Mouse (Mus musculus): Measurements from ENCODE around the gene Rabepk.
"Not testable (repeated sequence)": the region's sequence is repeated elsewhere in the genome, so short reads cannot be mapped to it uniquely, and the experiment has no call there.

Gene Rabepk

DNA sequence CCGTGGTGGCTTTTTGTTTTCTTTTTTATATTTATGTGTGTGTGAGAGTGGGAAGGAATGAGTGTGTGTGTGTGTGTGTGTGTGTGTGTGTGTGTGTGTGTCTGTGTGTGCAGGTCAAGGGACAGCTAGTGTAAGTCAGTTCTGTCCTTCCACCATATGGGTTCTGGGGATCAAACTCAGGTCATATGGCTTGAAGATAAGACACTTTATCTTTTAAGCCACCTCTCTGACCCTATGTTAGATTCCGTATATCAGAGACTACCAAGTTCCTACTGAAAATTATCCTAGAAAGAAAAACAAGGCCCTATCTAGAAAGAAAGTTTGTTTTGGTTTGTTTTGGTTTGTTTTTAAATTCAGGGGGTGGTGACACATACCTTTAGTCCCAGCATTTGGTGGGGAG is 37.5 kb downstream of the Rabepk start:
- DNase-seq = no peak

DNA sequence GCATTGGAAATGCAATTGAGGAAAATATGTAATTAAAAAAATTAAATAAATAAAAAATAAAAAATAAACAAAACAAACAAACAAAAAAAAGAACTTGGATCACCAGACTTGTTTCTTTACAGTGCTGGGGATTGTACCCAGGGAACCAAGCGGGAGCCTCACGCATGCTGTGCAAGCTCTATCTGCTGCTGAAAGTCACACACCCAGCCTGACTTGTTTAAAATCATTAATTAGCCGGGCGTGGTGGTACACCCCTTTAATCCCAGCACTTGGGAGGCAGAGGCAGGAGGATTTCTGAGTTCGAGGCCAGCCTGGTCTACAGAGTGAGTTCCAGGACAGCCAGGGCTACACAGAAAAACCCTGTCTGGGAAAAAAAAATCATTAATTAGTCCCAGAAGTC is 38.4 kb downstream of the Rabepk start:
- DNase-seq = not testable (repeated sequence)

DNA sequence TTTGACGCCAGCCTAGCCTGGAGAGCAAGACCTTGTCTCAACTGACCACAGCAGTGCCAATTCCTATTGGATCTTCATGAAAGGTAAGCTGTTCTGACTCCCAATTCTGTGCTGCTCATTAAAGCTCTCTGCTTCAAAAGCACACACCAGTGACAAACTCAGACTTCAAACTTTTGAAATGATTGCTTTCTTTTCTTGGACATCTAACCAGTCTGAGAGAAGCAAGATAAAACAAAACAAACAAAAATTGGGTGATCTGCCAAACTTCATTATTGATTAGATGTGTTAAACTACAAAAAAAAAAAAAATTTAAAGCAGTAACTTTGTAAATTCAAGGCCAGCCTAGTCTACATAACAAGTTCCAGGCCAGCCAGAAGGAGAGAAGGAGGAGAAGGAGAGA is 42.4 kb downstream of the Rabepk start:
- no peak for DNase-seq

DNA sequence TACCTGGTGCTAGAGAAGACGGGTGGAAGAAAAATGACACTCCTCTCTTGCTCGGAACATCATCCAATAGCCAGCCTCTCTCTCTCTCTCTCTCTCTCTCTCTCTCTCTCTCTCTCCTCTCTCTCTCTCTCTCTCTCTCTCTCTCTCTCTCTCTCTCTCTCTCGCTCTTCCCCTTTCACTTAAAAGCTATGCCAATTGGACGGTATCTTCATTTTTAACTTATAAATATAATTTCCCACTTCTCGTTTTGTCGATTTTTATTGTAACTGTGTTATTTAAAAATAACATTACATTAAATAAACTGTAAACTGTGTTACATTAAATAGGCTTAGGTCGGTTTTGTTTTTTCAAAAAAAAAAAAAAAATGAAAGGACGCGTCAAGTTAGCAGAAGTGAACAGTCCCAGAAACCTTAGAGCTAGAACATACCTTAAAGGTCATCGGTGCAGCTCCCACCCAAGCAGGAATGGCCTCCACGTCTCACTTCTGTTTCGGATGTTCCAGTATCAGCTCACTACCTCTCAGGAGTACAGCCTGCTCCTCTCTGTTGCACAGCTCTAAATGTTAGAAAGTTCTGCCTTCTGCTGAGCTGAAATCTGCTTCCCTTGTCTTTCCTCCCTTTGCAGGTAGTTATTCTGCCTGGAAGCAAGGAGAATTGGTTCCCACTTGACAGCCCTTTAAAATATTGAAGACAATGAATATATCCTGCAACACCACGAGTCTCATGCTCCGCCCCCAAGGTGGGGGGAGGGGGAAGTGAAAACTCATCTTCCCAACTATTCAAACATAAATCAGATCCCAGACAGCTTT is 45.0 kb downstream of the Rabepk start, which contains the start of gene Gapvd1:
Gene Gapvd1 (minus strand): TSS at position 682 of the 808 bp plus-strand sequence.
- peak; percentile 33 to 64 for DNase-seq

DNA sequence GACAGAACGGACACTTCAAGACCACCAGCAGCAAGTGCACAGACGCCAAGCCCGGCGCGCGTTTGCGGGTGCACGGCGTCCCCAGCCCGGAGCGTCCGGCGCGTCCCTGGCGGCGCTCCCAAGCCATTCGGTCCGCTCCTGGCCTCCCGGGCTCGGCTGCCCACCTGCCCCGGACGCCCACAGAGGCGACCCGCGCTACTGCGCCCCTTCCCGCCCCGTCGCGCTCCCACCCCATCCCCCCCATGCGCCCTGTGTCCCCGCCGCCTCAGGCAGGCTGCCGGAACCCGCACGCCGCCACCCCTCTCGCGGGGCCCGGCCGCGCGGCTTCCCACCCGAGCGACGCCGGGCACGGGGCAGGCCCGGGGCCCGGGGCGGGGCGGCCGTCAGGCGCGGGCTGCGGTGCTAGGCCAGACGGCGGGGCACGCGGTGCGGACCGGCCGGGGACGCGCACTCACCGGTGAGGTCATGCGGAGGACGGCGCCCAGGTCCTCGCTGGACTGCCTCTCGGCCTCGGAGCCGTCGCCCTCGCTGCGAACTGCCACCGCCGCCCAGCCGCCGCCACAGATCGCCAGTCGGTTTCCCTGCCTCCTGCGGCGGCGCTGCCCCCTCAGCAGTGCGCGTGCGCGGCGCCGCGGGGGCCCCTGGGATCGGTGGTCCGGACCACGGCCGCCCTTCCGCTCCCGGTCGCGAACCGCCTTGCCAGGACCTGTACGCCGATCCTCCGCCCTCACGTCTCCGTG is 45.7 kb downstream of the Rabepk start:
- DNase-seq = peak; percentile 90 to 95

DNA sequence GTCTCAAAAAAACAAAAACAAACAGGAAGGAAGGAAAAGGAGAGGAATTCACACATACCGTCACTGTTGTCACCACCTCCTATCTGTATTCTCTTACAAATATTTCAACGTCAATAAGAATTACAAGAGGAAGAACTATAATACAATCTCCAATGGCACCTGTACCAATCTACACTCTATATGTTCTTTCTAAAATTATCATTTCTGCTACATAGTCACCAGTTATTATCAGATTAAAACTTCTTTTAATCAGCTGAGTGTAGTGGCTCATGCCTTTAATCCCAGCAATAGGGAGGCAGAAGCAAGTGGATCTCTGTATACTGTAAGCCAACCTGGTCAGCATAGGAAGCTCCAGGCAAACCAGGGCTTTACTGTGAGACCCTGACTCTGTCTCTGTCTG is 49.5 kb downstream of the Rabepk start:
- DNase-seq = no peak

DNA sequence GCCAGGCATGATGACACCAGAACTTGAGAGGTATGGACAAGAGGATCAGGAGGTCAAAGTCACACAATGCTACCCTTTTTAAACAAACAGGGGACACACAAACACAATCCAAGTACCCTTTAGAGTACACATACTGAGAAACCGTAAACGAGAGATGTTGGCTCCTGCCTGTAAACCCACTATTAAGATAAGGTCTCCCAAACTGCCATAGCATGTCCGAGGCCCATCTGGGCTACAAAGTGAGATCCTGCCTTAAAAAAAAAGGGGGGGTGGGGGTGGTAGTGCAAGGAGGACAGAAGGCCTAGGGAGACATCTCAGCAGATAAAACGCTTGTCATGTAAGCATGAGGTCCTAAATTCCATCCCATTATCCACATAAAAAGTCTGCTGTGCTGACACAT is 51.2 kb downstream of the Rabepk start:
- DNase-seq = no peak

DNA sequence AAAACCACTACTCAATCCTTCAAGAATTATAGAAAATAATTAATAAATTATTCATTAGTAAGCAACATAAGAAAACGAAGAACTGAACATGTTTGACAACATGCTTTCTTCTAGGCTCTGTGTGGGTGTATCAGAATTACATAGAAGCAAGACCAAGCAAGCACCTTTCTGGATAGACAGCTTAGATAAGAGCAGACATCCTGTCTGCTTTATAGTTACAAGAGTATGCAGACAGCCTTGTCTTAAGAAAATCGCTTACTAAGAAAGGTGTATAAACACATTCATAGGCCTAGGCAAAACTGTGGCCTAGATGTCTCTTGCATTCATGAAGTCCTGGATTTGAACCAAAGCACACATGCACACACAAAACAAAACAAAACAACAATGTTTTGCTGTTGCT is 54.0 kb downstream of the Rabepk start:
- no peak for DNase-seq

DNA sequence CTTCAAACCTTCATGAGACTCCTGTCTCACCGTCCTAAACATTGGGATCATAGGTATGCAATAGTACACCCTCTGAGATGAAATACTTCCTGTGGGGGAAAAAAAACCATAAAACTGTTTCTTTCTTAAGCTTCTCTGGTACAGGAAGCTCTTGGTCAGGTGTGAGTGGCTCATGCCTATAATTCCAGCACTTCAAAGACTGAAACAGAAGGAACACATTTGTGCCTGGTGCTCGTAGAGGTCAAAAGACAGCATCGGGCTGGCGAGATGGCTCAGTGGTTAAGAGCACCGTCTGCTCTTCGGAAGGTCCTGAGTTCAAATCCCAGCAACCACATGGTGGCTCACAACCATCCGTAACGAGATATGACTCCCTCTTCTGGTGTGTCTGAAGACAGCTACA is 55.2 kb downstream of the Rabepk start:
- no peak for DNase-seq

DNA sequence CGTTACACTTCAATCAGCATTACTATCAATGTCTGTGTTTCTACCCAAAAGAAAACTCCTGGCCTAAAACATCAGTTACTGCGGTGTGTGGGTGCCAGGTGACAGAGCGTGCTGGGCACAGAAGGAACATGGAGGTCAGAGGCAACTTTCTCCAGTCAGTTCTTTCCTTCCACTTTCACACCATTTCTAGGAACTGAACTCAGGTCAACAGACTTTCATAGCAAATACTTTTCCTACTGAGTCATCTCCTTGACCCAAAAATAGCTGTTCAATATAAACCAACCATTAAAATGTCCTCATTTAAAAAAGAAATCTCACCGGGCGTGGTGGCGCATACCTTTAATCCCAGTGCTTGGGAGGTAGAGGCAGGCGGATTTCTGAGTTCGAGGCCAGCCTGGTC is 57.0 kb downstream of the Rabepk start:
- no peak for DNase-seq

DNA sequence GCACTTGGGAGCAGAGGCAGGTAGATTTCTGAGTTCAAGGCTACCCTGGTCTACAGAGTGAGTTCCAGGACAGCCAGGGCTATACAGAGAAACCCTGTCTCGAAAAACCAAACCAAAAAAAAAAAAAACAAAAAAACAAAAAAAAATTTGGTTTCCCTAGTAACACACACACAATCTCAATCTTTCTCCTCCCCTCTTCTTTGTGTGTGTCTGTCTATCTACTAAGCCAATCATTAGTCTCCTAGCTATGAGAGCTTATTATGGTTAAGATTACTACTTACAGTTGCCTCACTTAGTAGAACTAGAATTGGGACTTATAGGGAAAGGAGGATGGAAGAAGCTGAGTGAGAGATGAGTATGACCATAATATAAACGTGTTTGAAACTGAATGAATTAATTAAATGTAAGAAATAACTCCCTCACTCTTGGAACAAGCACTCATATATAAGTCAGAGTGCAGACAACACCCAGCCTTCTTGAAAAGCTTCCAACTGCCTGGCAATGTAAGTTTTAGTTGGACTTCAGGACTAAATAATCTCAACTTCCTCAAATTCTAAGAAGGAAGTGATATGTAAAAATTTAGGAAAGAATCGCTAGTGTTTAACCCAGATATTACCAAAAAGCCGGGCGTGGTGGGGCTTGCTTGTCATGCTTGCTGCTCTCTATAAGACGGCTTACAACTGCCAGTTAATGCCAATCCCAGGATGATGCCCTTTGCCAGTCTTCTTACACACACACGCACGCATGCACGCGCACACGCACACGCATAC is 58.1 kb downstream of the Rabepk start:
- no peak for DNase-seq

DNA sequence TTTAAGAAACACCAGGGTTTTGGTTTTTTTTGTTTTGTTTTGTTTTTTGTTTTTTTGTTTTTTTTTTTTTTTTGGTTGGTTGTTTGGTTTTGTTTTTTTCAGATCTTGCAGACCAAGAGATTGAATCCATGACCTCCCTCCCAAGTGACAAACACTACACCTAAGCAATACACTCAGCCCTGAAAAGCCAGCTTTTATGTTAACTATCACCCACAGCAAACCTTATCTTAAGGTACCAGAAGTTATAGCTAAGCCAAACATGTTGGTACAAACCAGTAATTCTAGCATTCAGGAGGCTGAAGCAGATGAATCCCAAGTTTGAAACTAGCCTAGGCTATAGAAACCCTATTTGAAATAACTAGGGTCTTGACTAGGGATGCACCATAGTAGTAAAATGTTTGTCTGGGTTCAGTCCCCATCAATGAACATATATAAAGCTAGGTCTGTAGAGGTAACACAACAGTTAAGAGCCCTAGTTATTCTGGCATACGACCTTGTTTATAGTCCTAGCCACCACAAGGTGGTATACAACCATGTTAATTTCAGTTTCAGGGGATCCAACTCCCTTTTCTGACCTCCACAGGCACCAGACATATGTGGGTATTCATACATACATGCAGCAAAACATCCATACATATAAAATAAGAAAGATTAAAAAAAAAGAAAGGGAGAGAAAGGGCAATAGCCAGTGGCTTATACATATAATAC is 59.9 kb downstream of the Rabepk start:
- no peak for DNase-seq

DNA sequence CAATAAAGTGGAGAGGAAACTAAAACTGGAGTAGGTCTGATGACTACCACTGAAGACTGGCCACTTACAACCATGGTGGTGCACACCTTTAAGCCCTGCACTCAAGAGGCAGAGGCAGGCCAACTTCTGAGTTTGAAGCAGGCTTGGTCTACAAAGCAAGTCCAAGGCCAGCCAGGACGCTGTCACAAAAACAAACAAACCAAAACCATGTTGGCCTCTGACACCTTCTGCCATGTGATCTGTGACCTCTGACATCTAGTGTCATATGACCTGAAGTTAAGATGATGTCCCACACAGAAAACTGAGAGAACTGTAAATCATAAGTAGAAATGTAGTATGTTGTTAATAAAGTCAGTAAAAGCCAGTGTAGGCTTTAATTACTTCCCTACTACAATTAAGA is 61.8 kb downstream of the Rabepk start:
- DNase-seq = peak; percentile 6

DNA sequence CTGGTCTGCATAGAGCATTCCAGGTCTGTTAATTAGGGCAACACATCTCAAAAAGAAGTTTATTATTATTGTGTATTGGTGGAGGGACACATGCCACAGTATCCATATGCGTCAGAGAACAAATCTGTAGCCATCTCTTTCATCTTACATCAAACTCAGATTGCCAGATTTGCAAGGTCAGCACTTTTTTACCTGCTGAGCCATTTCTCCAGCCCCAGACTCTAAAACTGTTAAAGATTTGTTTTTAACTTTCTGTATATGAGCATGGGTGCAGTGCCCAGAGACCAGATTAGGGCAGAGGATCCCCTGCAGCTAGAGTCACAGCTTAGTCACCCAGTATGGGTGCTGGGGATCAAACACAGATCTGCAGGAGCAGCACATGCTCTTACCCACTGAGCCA is 63.1 kb downstream of the Rabepk start:
- no peak for DNase-seq

All from kidney, postnatal 36 days (tissue).